Mouse (Mus musculus): ENCODE results near the gene Syp.

Syp gene

DNA sequence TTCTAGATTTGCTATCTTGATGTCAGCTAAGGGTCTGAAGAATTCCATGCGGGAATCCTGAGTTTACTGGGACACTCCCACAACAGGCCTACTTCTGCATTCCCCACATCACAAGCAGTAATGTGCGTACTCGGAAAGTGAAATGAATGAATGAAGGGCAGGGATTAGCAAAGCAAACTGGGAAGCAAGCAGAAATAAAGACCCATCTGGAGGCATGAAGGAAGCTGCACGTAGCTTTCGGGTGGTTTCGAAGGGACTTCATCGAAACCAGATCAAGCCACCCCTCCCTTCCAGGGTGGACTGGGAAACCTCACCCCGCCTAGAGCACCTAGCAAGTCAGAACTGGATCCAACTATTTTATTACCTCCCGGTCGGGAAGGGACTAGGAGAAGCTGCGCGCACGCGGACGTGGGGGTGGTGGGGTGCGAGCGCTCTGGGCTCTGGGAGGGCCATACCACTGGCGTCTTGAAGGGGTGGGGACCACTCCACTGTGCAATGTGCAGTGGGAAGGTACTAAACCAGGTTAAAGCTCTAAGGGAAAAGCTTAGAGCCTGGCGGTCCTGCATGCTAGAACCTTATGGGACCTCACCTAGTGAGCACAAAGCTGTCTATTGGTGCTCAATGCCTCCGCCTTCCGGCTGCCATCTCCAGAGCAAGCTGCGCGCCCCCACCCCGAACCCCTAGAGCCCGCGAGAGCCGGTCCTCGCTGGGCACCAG is 36.2 kb downstream of the Syp start:
- H3K27me3 ChIP-seq (ENCODE audit: control insufficient read depth, insufficient read depth, low read length, poor library complexity, severe bottlenecking), result no peaks in the 10 kb centered on the region
- DNase-seq (ENCODE audit: low read depth, low spot score), result peak; percentile 18
- no peaks in the 10 kb centered on the region for H3K36me3 ChIP-seq (ENCODE audit: control insufficient read depth, insufficient read depth, low read length, poor library complexity, severe bottlenecking)

DNA sequence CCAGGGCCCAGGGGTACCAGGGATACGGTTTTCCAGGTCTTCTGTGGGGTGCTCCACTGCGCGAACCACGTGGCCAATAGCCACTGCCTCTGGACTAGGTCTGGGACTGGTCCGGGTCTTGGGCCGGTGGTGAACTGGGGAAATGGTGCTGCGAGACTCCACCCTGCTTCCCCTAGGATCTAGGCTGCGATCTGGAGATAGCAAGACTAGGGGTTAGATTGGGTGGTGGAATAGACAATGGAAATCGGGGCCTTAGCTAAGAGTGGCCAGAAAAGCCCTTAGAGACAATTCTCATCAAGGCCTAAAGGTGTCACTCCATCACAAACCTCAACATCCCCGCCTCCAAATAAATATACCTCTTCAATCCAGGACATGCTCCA is 36.7 kb downstream of the Syp start:
- peak; percentile 21 for DNase-seq (ENCODE audit: low read depth, low spot score)
- Histone ChIP-seq H3K36me3 (ENCODE audit: control insufficient read depth, insufficient read depth, low read length, poor library complexity, severe bottlenecking) (no peaks in the 10 kb centered on the region), H3K27me3 (ENCODE audit: control insufficient read depth, insufficient read depth, low read length, poor library complexity, severe bottlenecking) (no peaks in the 10 kb centered on the region)

DNA sequence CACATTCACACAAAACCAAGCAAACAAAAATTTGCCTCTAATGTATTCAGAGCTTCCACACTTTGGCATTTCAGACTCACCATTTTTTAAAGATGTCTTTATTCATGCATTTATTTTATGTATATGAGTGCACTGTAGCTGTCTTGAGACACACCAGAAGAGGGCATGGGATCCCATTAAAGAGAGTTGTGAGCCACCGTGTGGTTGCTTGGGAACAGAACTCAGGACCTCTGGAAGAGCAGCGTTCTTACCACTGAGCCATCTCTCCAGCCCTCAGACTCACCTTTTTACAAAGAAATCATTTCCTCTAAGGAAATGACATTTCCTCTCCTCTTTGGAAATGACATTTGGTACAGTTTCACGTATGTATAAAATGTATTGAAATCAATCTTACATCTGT is 40.7 kb downstream of the Syp start:
- no peak for DNase-seq (ENCODE audit: low read depth, low spot score)
- H3K27me3 ChIP-seq (ENCODE audit: control insufficient read depth, insufficient read depth, low read length, poor library complexity, severe bottlenecking), result no peaks in the 10 kb centered on the region
- H3K36me3 ChIP-seq (ENCODE audit: control insufficient read depth, insufficient read depth, low read length, poor library complexity, severe bottlenecking), result no peaks in the 10 kb centered on the region

DNA sequence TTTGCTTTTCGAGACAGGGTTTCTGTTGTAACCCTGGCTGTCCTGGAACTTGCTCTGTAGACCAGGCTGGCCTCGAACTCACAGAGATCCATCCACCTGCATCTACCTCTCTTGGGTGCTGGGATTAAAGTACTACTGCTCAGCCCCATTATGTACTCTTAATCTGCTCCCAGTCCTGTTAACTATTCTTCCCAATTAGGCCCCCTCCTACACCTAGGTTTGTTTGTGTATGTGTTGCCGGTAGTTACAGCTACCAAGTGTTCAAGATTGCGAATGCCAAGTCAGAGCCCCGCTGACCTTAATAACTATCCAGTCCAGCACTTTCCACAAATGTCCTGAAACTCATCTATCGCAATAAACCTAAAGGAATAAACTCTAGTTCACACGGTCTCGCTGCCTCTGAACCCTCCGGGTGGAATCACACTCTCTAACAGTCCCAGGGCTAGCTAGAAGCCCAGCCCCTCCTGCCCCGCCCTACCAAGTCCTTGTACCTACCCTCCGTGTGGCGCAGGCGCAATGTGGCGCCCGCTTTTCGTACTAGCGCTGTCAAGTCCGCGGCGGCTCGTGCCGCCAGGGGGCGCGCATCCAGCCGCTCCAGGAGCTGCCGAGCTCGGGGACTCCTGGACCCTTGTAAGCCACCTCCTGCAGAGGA is 41.3 kb downstream of the Syp start:
- Histone ChIP-seq H3K27me3 (ENCODE audit: control insufficient read depth, insufficient read depth, low read length, poor library complexity, severe bottlenecking) (no peaks in the 10 kb centered on the region), H3K36me3 (ENCODE audit: control insufficient read depth, insufficient read depth, low read length, poor library complexity, severe bottlenecking) (no peaks in the 10 kb centered on the region)
- peak; percentile 93 for DNase-seq (ENCODE audit: low read depth, low spot score)

DNA sequence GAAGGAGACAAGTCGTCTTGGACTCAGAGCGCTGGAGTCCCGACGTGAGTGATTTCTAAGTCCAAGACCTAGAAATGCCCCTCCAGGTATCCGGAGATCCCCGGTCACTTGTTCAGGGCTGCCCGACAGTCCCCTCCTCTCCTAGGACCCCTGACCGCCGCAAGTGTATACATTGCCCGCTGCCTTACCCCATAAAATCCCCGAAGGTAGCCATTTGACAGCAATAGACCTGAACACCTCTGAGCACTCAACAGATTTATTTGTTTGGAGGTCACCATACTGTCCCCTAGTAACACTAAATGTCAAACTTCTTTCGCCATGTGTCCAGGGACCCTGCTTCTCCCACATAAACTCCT is 41.8 kb downstream of the Syp start:
- H3K36me3 ChIP-seq (ENCODE audit: control insufficient read depth, insufficient read depth, low read length, poor library complexity, severe bottlenecking), result no peaks in the 10 kb centered on the region
- DNase-seq (ENCODE audit: low read depth, low spot score), result no peak
- H3K27me3 ChIP-seq (ENCODE audit: control insufficient read depth, insufficient read depth, low read length, poor library complexity, severe bottlenecking), result no peaks in the 10 kb centered on the region

DNA sequence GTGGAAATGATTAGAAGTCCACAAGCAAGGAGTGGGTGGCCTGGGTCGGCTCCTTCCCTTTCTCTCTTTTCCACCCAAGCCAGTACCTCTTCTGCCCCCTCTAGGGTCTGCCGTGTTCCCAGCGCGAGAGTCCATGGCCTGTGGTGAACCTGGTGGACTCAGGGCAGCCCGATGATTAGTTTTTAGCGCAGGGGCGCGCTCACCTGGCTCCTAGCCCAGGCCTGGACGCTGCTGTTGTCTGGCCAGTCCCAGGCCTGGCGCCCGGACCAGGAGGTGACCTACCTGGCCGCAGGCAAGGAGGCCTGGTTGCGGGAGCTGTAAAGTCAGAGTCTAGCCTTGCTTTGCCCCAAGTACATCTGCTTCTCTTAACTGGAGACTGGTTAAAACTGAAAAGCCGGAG is 42.6 kb downstream of the Syp start, which contains the start of gene Magix:
Magix (minus strand) TSS at position 388 of the 400 bp plus-strand sequence.
- H3K36me3 ChIP-seq (ENCODE audit: control insufficient read depth, insufficient read depth, low read length, poor library complexity, severe bottlenecking), result no peaks in the 10 kb centered on the region
- no peak for DNase-seq (ENCODE audit: low read depth, low spot score)

DNA sequence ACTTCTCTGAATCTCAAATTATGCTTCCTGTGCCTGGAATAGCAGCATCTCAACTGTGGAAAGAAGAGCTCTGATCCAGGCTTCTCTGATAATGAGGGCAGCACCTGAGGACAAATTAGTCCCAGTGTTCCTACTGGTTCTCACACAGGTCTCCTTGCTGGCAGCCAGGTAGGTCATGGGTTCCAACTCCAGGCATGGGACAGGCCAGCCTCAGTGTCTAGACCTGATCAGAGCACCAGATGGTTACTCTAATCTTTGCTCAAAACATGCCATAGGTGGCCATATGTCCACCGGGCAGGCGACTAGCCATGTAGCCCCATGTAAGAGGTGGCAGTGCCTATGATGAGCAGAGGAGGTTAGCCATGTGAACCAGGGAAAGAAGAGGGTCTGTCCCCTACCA is 50.0 kb downstream of the Syp start:
- H3K36me3 ChIP-seq (ENCODE audit: control insufficient read depth, insufficient read depth, low read length, poor library complexity, severe bottlenecking), result no peaks in the 10 kb centered on the region
- H3K27me3 ChIP-seq (ENCODE audit: control insufficient read depth, insufficient read depth, low read length, poor library complexity, severe bottlenecking), result no peaks in the 10 kb centered on the region
- no peak for DNase-seq (ENCODE audit: low read depth, low spot score)

More for the DNA sequence above, 42.6 kb downstream of the Syp start, which contains the start of gene Magix:
- no peaks in the 10 kb centered on the region for H3K27me3 ChIP-seq (ENCODE audit: control insufficient read depth, insufficient read depth, low read length, poor library complexity, severe bottlenecking)

DNA sequence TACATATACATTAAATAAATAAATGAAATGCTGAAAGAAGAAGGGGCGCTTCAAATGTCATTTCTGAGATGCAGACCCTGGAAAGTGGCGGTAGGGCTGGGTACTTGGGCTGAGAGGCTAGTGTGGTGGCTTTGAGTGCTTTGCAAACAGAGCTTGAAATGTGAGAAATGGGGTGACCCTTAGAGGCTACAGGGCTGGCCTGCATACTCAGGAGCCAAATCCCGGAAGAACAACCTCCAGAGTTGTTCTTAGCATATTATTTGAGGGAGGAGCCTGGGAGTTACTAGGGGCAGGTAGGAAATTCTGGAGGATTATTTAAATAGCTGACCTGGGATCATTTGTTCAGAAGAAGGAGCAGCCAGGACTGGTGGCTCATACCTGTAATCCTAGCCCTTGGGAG is 52.2 kb downstream of the Syp start:
- no peaks in the 10 kb centered on the region for H3K27me3 ChIP-seq (ENCODE audit: control insufficient read depth, insufficient read depth, low read length, poor library complexity, severe bottlenecking)
- DNase-seq (ENCODE audit: low read depth, low spot score), result no peak

DNA sequence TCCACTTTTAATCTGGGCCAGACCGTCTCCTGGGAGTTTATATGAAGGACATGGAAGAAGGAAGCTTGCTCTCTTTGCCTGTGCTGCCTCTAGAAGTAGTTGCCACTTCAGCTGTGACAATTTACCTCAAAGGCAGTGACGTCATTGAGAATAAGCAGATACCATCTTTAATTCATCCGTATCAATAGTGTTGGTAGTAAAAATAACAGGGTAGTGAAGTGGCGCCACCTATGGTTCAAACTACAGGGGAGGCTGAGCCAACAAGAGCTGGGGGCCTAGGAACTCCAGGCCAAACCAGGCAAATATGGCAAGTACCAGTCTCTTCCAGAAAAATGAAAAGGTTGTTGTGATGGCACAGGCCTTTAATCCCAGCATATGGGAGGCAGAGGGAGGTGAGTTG is 54.6 kb downstream of the Syp start:
- Histone ChIP-seq H3K27me3 (ENCODE audit: control insufficient read depth, insufficient read depth, low read length, poor library complexity, severe bottlenecking) (no peaks in the 10 kb centered on the region), H3K36me3 (ENCODE audit: control insufficient read depth, insufficient read depth, low read length, poor library complexity, severe bottlenecking) (no peaks in the 10 kb centered on the region)
- peak; percentile 81 for DNase-seq (ENCODE audit: low read depth, low spot score)

More for the DNA sequence above, 52.2 kb downstream of the Syp start:
- no peaks in the 10 kb centered on the region for H3K36me3 ChIP-seq (ENCODE audit: control insufficient read depth, insufficient read depth, low read length, poor library complexity, severe bottlenecking)

DNA sequence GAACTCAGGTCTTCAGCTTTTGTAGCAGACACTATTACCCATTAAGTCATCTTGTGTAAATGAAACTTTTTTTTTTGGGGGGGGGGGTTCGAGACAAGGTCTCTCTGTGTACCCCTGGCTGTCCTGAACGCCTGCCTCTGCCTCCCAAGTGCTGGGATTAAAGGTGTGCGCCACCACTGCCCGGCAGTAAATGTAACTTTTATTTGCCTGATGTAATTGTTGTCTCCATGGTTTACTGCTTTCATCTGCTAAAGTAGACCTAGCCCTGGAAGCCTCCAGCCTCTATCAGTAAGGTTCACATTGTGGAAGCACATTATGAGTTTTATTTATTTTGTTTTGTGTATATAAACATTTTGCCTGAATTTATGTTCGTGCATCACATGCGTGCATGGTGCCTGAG is 58.2 kb downstream of the Syp start:
- Histone ChIP-seq H3K27me3 (ENCODE audit: control insufficient read depth, insufficient read depth, low read length, poor library complexity, severe bottlenecking) (no peaks in the 10 kb centered on the region), H3K36me3 (ENCODE audit: control insufficient read depth, insufficient read depth, low read length, poor library complexity, severe bottlenecking) (no peaks in the 10 kb centered on the region)
- DNase-seq (ENCODE audit: low read depth, low spot score), result no peak

DNA sequence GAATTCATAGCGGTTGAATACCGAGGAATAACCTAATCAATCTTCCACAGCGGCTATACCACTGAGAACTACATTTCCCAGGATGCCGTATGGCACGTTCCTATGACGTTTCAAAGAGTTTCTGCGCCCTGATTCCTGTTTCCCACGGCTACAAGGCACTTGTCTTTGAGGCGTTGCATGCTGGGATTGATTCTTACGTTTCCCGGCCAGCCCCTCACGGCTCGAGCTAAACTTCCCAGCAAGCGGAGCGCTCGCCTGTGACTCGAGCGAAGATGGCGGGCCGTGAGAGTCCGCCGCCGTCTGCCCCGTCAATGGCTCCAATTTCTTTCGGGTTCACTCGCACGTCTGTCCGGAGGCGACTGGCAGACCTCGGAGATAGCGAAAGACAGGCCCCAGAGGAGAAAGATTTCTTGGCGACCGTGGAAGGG is 58.7 kb downstream of the Syp start, which contains the start of gene Gpkow:
Gpkow (plus strand) TSS at position 178 of the 428 bp plus-strand sequence.
- Histone ChIP-seq H3K27me3 (ENCODE audit: control insufficient read depth, insufficient read depth, low read length, poor library complexity, severe bottlenecking) (no peaks in the 10 kb centered on the region), H3K36me3 (ENCODE audit: control insufficient read depth, insufficient read depth, low read length, poor library complexity, severe bottlenecking) (no peaks in the 10 kb centered on the region)
- peak; percentile 92 for DNase-seq (ENCODE audit: low read depth, low spot score)
